Mouse (Mus musculus): ENCODE results near the gene Tom1. TPM values are rescaled to one million over a fixed set of nuclear protein-coding genes. Genes with fewer than 3 reads are reported as not detected.

Tom1 gene
- polyA plus RNA-seq, 1 experiment from 2014 or later: 14.4 TPM

DNA sequence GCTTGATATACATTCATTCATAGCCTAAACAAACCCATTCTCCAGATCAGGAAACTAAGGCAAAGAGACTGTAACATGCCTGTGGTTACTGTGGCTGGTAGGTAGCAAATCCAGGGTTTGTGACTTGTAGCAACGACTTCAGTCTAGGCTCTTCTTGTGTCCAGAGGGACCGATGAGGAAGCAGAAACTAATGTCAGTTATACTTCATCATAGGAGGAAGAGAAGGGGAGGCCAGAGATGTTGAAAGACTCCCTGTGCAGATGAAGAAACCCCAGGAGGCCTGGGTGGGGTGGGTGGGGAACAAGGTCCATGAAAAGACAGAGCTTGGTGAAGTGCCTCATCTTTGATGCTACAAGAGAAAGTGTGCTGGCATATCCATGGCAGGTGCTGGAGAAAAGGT, 22.2 kb downstream of the Tom1 start:
- Histone ChIP-seq H3K27ac (ENCODE audit: low read length) (no peak overlapping the region), H3K4me3 (ENCODE audit: low read depth, low read length) (no peak overlapping the region), H3K9me3 (replicated peaks; ENCODE audit: control insufficient read depth, low read length) (no peaks in the 10 kb centered on the region), H3K27me3 (ENCODE audit: control insufficient read depth, insufficient read depth, low read depth, low read length) (no peaks in the 10 kb centered on the region), H3K9ac (ENCODE audit: low read depth, low read length) (no peak overlapping the region), H3K4me2 (ENCODE audit: low read depth, low read length) (no peak overlapping the region), H3K36me3 (ENCODE audit: control insufficient read depth, insufficient read depth) (no peaks in the 10 kb centered on the region), H3K4me1 (ENCODE audit: control insufficient read depth, low read depth, low read length) (no peaks in the 10 kb centered on the region)
- 46% methylated on average over 2 of the region's 2 CpGs for WGBS (ENCODE audit: insufficient replicate concordance)
- no peak for ATAC-seq (ENCODE audit: low read depth)

DNA sequence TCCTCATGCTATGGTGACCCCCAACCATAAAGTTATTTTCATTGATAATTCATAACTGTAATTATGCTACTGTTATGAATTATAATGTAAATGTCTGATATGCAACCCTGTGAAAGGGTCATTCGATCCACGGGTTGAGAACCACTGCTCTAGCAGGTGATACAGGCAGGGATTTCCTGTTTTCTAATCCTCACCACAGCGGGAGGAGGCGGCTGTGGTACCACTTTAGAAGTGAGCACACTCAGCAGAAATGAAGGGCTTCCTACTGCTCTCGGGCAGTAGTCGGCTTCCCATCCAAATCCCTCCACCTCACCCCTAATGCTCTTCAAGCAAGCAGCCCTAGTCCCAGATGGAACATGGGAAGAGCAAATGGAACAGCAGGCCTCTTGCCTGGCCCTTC, 26.5 kb downstream of the Tom1 start:
- Histone ChIP-seq H3K4me1 (ENCODE audit: control insufficient read depth, low read depth, low read length) (no peaks in the 10 kb centered on the region), H3K9ac (ENCODE audit: low read depth, low read length) (no peak overlapping the region), H3K4me2 (ENCODE audit: low read depth, low read length) (no peak overlapping the region), H3K4me3 (ENCODE audit: low read depth, low read length) (no peak overlapping the region), H3K9me3 (replicated peaks; ENCODE audit: control insufficient read depth, low read length) (no peaks in the 10 kb centered on the region), H3K27ac (ENCODE audit: low read length) (no peak overlapping the region), H3K27me3 (ENCODE audit: control insufficient read depth, insufficient read depth, low read depth, low read length) (no peaks in the 10 kb centered on the region), H3K36me3 (ENCODE audit: control insufficient read depth, insufficient read depth) (no peaks in the 10 kb centered on the region; the same call in 1 of the 2 replicates)
- ATAC-seq (ENCODE audit: low read depth): no peak
- WGBS (ENCODE audit: insufficient replicate concordance): 58% methylated on average over 6 of the region's 6 CpGs

DNA sequence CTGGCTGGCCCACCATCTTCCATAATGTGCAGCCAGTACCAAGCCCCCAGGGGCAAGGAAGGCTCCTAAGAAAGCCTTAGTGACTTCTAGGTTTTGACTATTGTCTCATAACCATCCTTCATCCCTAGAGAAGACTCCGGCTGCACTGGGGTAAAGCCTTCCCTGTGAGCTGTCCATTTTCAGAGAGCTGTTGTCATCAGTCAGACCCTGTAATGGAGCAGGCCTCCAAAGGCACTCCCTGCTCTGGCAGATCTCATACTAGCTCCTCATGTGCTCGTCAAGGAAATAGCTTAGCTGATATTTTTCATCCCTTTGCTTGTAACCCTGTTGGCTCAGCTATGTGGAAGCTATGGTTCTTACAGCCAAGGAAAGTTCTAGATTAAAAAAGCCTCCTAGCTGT, 27.3 kb downstream of the Tom1 start:
- Histone ChIP-seq H3K9me3 (replicated peaks; ENCODE audit: control insufficient read depth, low read length) (no peaks in the 10 kb centered on the region), H3K27ac (ENCODE audit: low read length) (no peak overlapping the region), H3K4me3 (ENCODE audit: low read depth, low read length) (no peak overlapping the region), H3K9ac (ENCODE audit: low read depth, low read length) (no peak overlapping the region), H3K36me3 (ENCODE audit: control insufficient read depth, insufficient read depth) (no peaks in the 10 kb centered on the region; the same call in 1 of the 2 replicates), H3K4me1 (ENCODE audit: control insufficient read depth, low read depth, low read length) (no peaks in the 10 kb centered on the region), H3K4me2 (ENCODE audit: low read depth, low read length) (no peak overlapping the region), H3K27me3 (ENCODE audit: control insufficient read depth, insufficient read depth, low read depth, low read length) (no peaks in the 10 kb centered on the region)
- WGBS (ENCODE audit: insufficient replicate concordance): 65% methylated on average over 2 of the region's 2 CpGs
- no peak for ATAC-seq (ENCODE audit: low read depth)

DNA sequence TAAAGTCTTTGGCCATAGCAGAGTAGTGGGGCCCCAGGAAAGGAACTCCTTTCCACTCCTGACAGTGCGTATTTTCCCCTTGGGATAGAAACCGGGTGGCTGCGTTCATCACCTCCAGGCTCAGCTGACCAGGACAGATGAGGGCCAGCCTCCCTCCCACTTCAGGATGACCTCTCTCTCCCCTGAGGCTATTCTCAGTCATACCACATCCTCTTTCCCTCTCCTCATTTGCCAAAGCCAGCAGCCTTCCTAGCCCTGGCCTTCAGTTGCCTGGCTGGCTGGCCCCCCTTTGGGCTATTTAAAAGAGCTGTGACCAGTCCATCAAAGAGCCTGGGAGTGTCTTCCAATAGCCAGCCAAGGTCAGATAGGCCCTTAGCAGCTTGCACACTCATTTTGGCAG, 29.8 kb downstream of the Tom1 start:
- no peaks in the 10 kb centered on the region for H3K9me3 ChIP-seq (replicated peaks; ENCODE audit: control insufficient read depth, low read length)
- H3K4me3 ChIP-seq (ENCODE audit: low read depth, low read length): no peak overlapping the region
- no peaks in the 10 kb centered on the region for H3K4me1 ChIP-seq (ENCODE audit: control insufficient read depth, low read depth, low read length)
- no peak overlapping the region for H3K9ac ChIP-seq (ENCODE audit: low read depth, low read length)
- no peak overlapping the region for H3K4me2 ChIP-seq (ENCODE audit: low read depth, low read length)
- 71% methylated on average over 3 of the region's 3 CpGs for WGBS (ENCODE audit: insufficient replicate concordance)
- 0 out of 2 replicates have a peak, but pooled peaks have one; percentile 11 for ATAC-seq (ENCODE audit: low read depth)
- H3K27me3 ChIP-seq (ENCODE audit: control insufficient read depth, insufficient read depth, low read depth, low read length): no peaks in the 10 kb centered on the region
- no peak overlapping the region for H3K27ac ChIP-seq (ENCODE audit: low read length)
- no peaks in the 10 kb centered on the region; the same call in 1 of the 2 replicates for H3K36me3 ChIP-seq (ENCODE audit: control insufficient read depth, insufficient read depth)

DNA sequence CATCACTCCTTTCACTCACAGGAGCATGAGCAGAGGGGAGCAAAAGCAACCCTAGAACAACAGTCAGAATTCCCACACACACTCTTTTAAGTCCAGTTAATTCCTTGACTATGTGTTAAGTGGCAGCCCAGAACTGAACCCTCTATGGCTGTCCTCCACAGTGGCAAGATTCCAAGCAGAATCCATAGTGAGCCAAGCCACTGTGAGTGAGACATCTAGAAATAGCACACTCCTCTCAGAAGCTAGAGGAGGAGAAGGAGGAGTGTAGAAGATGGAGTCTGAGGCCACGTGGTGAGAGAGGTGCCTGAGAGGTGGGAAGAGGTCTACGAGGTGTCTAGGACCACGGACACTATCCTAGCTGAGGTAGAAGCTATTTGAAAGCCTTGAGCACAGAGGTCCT, 31.3 kb downstream of the Tom1 start:
- Histone ChIP-seq H3K36me3 (ENCODE audit: control insufficient read depth, insufficient read depth) (no peaks in the 10 kb centered on the region; the same call in 1 of the 2 replicates), H3K9me3 (replicated peaks; ENCODE audit: control insufficient read depth, low read length) (no peaks in the 10 kb centered on the region), H3K4me3 (ENCODE audit: low read depth, low read length) (no peak overlapping the region), H3K27ac (ENCODE audit: low read length) (no peak overlapping the region), H3K4me2 (ENCODE audit: low read depth, low read length) (no peak overlapping the region), H3K27me3 (ENCODE audit: control insufficient read depth, insufficient read depth, low read depth, low read length) (no peaks in the 10 kb centered on the region), H3K9ac (ENCODE audit: low read depth, low read length) (no peak overlapping the region), H3K4me1 (ENCODE audit: control insufficient read depth, low read depth, low read length) (no peaks in the 10 kb centered on the region)
- ATAC-seq (ENCODE audit: low read depth): no peak
- WGBS (ENCODE audit: insufficient replicate concordance): 71% methylated on average over 3 of the region's 3 CpGs

DNA sequence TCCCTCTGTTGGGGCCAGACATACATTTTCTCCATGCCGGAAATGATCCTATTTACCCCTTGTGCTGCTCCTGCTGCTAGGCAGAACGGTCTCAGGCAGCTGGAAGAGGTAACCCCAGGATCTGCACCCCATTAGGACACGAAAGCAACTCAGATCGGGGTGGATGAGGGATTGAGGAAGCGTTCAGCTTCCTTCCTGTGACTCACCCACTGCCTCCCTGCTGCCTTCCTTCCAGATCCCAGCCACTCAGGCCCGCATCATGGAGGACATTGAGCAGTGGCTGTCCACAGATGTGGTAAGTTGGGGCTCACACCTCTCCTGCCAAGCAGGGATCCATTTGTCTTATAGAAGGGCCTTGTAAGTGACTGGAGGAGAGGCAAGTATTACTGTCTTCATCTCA, 33.8 kb downstream of the Tom1 start:
- no peak overlapping the region for H3K4me2 ChIP-seq (ENCODE audit: low read depth, low read length)
- no peak overlapping the region for H3K9ac ChIP-seq (ENCODE audit: low read depth, low read length)
- peaks cover 3% of the 10 kb centered on the region; the same call in 1 of the 2 replicates for H3K4me1 ChIP-seq (ENCODE audit: control insufficient read depth, low read depth, low read length)
- H3K27me3 ChIP-seq (ENCODE audit: control insufficient read depth, insufficient read depth, low read depth, low read length): no peaks in the 10 kb centered on the region
- H3K27ac ChIP-seq (ENCODE audit: low read length): no peak overlapping the region
- H3K36me3 ChIP-seq (ENCODE audit: control insufficient read depth, insufficient read depth): no peaks in the 10 kb centered on the region; the same call in 1 of the 2 replicates
- ATAC-seq (ENCODE audit: low read depth): no peak
- H3K9me3 ChIP-seq (replicated peaks; ENCODE audit: control insufficient read depth, low read length): no peaks in the 10 kb centered on the region
- WGBS (ENCODE audit: insufficient replicate concordance): 37% methylated on average over 6 of the region's 6 CpGs
- H3K4me3 ChIP-seq (ENCODE audit: low read depth, low read length): no peak overlapping the region

DNA sequence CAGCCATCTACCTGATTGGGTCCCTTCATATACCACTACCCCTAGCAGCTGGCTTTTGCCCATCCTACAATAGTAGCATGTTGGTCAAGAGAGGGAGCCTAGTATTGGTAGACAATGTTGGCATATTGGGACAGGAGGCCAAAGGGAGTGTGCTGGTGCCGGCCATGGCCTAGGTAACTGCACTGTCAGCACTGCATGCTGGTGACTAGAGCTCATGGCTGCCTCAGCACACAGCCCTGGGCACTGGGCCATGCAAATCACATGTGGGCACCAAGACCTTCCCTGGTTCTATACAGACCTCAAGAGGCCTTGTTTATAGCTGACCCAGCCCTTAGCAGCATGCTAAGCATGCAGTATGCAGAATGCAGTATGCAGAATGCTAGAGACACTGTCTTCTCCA, 36.8 kb downstream of the Tom1 start:
- H3K4me1 ChIP-seq (ENCODE audit: control insufficient read depth, low read depth, low read length): peaks cover 3% of the 10 kb centered on the region; the same call in 1 of the 2 replicates
- H3K27ac ChIP-seq (ENCODE audit: low read length): no peak overlapping the region
- ATAC-seq (ENCODE audit: low read depth): no peak
- H3K9me3 ChIP-seq (replicated peaks; ENCODE audit: control insufficient read depth, low read length): no peaks in the 10 kb centered on the region
- no peak overlapping the region for H3K9ac ChIP-seq (ENCODE audit: low read depth, low read length)
- no peak overlapping the region for H3K4me3 ChIP-seq (ENCODE audit: low read depth, low read length)
- H3K27me3 ChIP-seq (ENCODE audit: control insufficient read depth, insufficient read depth, low read depth, low read length): no peaks in the 10 kb centered on the region
- H3K4me2 ChIP-seq (ENCODE audit: low read depth, low read length): no peak overlapping the region
- H3K36me3 ChIP-seq (ENCODE audit: control insufficient read depth, insufficient read depth): no peaks in the 10 kb centered on the region
- WGBS (ENCODE audit: insufficient replicate concordance): 67% methylated on average over 1 of the region's 1 CpGs

DNA sequence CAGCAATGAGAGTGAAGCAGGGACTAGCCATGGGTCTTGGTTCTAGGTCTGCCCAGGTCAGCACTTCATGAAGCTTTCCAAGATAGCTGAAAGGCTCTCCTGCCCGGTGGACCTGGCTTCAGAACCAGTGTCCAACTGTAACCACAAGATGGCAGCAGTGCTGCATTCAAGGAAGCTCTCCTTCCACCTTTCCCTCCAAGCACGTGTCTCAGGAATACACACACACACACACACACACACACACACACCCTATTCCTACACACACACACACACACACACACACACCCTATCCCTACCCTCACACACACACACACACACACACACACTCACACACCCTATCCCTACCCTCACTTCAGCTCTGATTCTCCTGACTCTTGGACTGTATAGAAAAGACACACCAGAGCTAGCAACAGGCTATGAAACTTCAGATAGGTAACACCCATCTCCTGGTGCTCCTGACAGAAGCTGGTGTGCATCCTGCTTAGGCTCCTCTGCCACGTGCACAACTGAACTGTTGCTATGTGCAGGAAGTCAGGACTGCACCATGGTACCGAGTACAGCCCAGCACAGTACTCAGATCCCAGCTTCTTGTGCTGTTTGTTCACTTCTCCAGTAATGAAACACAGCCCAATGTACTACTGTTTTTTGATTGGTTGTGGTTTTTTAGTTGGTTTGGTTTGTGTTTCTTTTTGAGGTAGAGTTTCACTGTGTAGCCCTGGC, 38.3 kb downstream of the Tom1 start:
- WGBS (ENCODE audit: insufficient replicate concordance): 18% methylated on average over 4 of the region's 4 CpGs
- Histone ChIP-seq H3K4me3 (ENCODE audit: low read depth, low read length) (no peak overlapping the region), H3K4me1 (ENCODE audit: control insufficient read depth, low read depth, low read length) (peaks cover 3% of the 10 kb centered on the region; the same call in 1 of the 2 replicates), H3K36me3 (ENCODE audit: control insufficient read depth, insufficient read depth) (no peaks in the 10 kb centered on the region), H3K9me3 (replicated peaks; ENCODE audit: control insufficient read depth, low read length) (no peaks in the 10 kb centered on the region), H3K4me2 (ENCODE audit: low read depth, low read length) (no peak overlapping the region), H3K9ac (ENCODE audit: low read depth, low read length) (no peak overlapping the region), H3K27me3 (ENCODE audit: control insufficient read depth, insufficient read depth, low read depth, low read length) (no peaks in the 10 kb centered on the region), H3K27ac (ENCODE audit: low read length) (no peak overlapping the region)
- ATAC-seq (ENCODE audit: low read depth): peak; percentile 70

DNA sequence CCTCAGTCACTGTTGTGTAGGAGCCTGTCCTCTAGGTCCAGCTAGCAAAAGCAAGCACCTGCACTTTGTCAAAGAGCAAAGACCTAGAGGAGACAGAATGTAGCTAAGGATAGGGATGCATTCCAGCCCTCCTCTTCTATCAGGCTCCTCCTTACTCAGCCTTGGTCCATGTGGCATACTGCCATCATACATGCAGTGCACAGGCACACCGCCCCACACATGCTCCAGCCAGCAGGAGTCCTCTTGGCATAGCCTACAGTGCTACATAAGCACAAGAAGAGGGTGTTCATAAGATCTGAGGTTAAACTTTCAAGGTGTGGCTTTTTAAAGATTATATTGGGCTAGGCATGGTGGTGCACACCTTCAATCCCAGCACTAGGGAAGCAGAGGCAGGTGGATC, 41.4 kb downstream of the Tom1 start:
- H3K4me3 ChIP-seq (ENCODE audit: low read depth, low read length): no peak overlapping the region
- no peaks in the 10 kb centered on the region for H3K27me3 ChIP-seq (ENCODE audit: control insufficient read depth, insufficient read depth, low read depth, low read length)
- no peaks in the 10 kb centered on the region for H3K36me3 ChIP-seq (ENCODE audit: control insufficient read depth, insufficient read depth)
- no peak overlapping the region for H3K9ac ChIP-seq (ENCODE audit: low read depth, low read length)
- H3K27ac ChIP-seq (ENCODE audit: low read length): no peak overlapping the region
- H3K4me1 ChIP-seq (ENCODE audit: control insufficient read depth, low read depth, low read length): peaks cover 3% of the 10 kb centered on the region; the same call in 1 of the 2 replicates
- no peaks in the 10 kb centered on the region for H3K9me3 ChIP-seq (replicated peaks; ENCODE audit: control insufficient read depth, low read length)
- no peak for ATAC-seq (ENCODE audit: low read depth)
- no peak overlapping the region for H3K4me2 ChIP-seq (ENCODE audit: low read depth, low read length)
- 70% methylated on average over 1 of the region's 1 CpGs for WGBS (ENCODE audit: insufficient replicate concordance)

Data from liver, embryonic 16.5 days (tissue).